Mouse (Mus musculus) liver, embryonic 14.5 days (tissue): ENCODE data around the gene Epb41l4b. TPM values are rescaled to one million over a fixed set of nuclear protein-coding genes. Genes with fewer than 3 reads are reported as not detected.

Source experiments
- ATAC-seq: fragments of 200-750 bp; cut with Nextera tagmentation; 2 replicates; pipeline ENCODE4 v1.8.0; 2017; ENCODE audit warnings: moderate number of reproducible peaks, mild to moderate bottlenecking, moderate library complexity; ENCODE audit not compliant: insufficient read depth
- DNase-seq, 3 experiments: peaks; one replicate each; pipeline ENCODE4 v3.0.0-alpha.2; 2012 to 2013; ENCODE audit warnings: low read depth in 3 of 3, low spot score in 3 of 3
- H3K27ac ChIP-seq: fragments of 300-500 bp; sonication (generic); 2 replicates; pipeline ENCODE4 v1.5.1; 2014; ENCODE audit warnings: moderate library complexity, mild to moderate bottlenecking, control low read depth, inconsistent platforms
- H3K27me3 ChIP-seq: fragments of 300-500 bp; sonication (generic); 2 replicates; pipeline ENCODE4 v1.6.1; 2014; ENCODE audit warnings: mild to moderate bottlenecking, low read length, moderate library complexity; ENCODE audit not compliant: control insufficient read depth, insufficient read depth
- H3K36me3 ChIP-seq: fragments of 300-500 bp; sonication (generic); replicated peaks from 2 replicates; pipeline ENCODE4 v1.6.1; 2014; ENCODE audit warnings: low read depth; ENCODE audit not compliant: control insufficient read depth, insufficient read depth
- H3K4me1 ChIP-seq, 2 experiments: fragments of 200-500 bp in 1 of 2; fragments of 300-500 bp in 1 of 2; sonication (generic) in 1 of 2; replicated peaks; 2 replicates each; pipeline ENCODE4 v1.6.1; 2012 to 2014; ENCODE audit warnings: antibody characterized with exemption in 1 of 2, inconsistent platforms in 1 of 2, low read length in 1 of 2; ENCODE audit not compliant: control insufficient read depth in 2 of 2, insufficient read depth in 2 of 2
- H3K4me2 ChIP-seq: fragments of 300-500 bp; sonication (generic); 2 replicates; pipeline ENCODE4 v1.6.1; 2014; ENCODE audit warnings: low read depth, mild to moderate bottlenecking, control low read depth, moderate library complexity
- H3K4me3 ChIP-seq, 2 experiments: fragments of 200-500 bp in 1 of 2; fragments of 300-500 bp in 1 of 2; sonication (generic) in 1 of 2; 2 replicates each; pipeline ENCODE4 v1.5.1; 2012 to 2014; ENCODE audit warnings: low read depth in 2 of 2, low read length in 2 of 2, mild to moderate bottlenecking in 2 of 2, control low read depth in 1 of 2, inconsistent platforms in 1 of 2, moderate library complexity in 1 of 2; ENCODE audit not compliant: insufficient read depth in 1 of 2
- H3K9ac ChIP-seq: fragments of 300-500 bp; sonication (generic); replicated peaks from 2 replicates; pipeline ENCODE4 v1.6.1; 2014; ENCODE audit warnings: mild to moderate bottlenecking, control low read depth, moderate library complexity
- H3K9me3 ChIP-seq: fragments of 300-500 bp; sonication (generic); 2 replicates; pipeline ENCODE4 v1.6.1; 2016; ENCODE audit warnings: low read length, mixed read lengths; ENCODE audit not compliant: control insufficient read depth
- CTCF ChIP-seq: IDR thresholded peaks from 2 replicates; pipeline ENCODE4 v1.5.1; 2016; ENCODE audit warnings: antibody characterized with exemption, low read depth, control low read depth
- EP300 ChIP-seq: IDR thresholded peaks from 2 replicates; pipeline ENCODE4 v1.6.1; 2016; ENCODE audit warnings: antibody characterized with exemption, low read depth
- WGBS: fragments of 180-500 bp; shearing (Covaris S2); extraction: QIAGEN DNeasy Blood & Tissue Kit; methylation state at CpG from one replicate; pipeline ENCODE4 v1.1.7; 2014; ENCODE audit not compliant: insufficient replicate concordance; 5-methylcytosine and 5-hydroxymethylcytosine counted together
- polyA plus RNA-seq, 2 experiments: library from polyadenylated mRNA; depleted of rRNA in 1 of 2; stranded (reverse) in 1 of 2; unstranded in 1 of 2; fragments of >200 nt; fragmentation: Nextera tagmentation in 1 of 2; extraction: Ambion mirVana in 1 of 2; gene quantifications; 2 replicates each; pipeline versions ENCODE4 v1.2.1 to v1.2.3; 2012 to 2014

The Epb41l4b gene
- polyA plus RNA-seq, 2 experiments, result 2.1 to 2.2 TPM

GRCm38 (mm10) chr4:56957518-56957917, 185.7 kb downstream of the Epb41l4b start:
- no peaks in the 10 kb centered on the region for H3K9me3 ChIP-seq
- H3K27me3 ChIP-seq, result no peaks in the 10 kb centered on the region
- ATAC-seq (no peak), DNase-seq (no peak)
- H3K4me2 ChIP-seq, result no peak overlapping the region
- TF ChIP-seq EP300 (no peak), CTCF (no peak)
- 25% methylated on average over 9 of the region's 9 CpGs for WGBS
- H3K27ac ChIP-seq, result no peak overlapping the region
- no peak overlapping the region for H3K4me3 ChIP-seq
- no peak overlapping the region for H3K9ac ChIP-seq
- no peaks in the 10 kb centered on the region for H3K36me3 ChIP-seq
- H3K4me1 ChIP-seq, result no peaks in the 10 kb centered on the region; a peak in 1 of 4 replicates

GRCm38 (mm10) chr4:56953235-56953634, 190.0 kb downstream of the Epb41l4b start:
- H3K4me2 ChIP-seq, result no peak overlapping the region
- no peaks in the 10 kb centered on the region for H3K9me3 ChIP-seq
- TF ChIP-seq CTCF, result no peak
- no peak for TF ChIP-seq EP300
- WGBS, result 48% methylated on average over 6 of the region's 6 CpGs
- H3K27ac ChIP-seq, result no peak overlapping the region
- H3K4me1 ChIP-seq, result peaks cover 2 to 6% of the 10 kb centered on the region in 2 experiments; a peak in 3 of 4 replicates
- DNase-seq, result no peak
- H3K4me3 ChIP-seq, result no peak overlapping the region
- no peaks in the 10 kb centered on the region for H3K36me3 ChIP-seq
- H3K9ac ChIP-seq, result no peak overlapping the region
- H3K27me3 ChIP-seq, result no peaks in the 10 kb centered on the region
- ATAC-seq, result no peak

- H3K4me2 ChIP-seq, result no peak overlapping the region
- no peak overlapping the region for H3K27ac ChIP-seq
- H3K4me1 ChIP-seq, result peaks cover 2 to 6% of the 10 kb centered on the region in 2 experiments
- no peaks in the 10 kb centered on the region for H3K27me3 ChIP-seq
- no peak overlapping the region for H3K9ac ChIP-seq
- no peaks in the 10 kb centered on the region for H3K9me3 ChIP-seq
- no peaks in the 10 kb centered on the region for H3K36me3 ChIP-seq
- ATAC-seq, result no peak
- no peak for DNase-seq
- TF ChIP-seq CTCF (no peak), EP300 (no peak)
- 67% methylated on average over 3 of the region's 3 CpGs for WGBS
- H3K4me3 ChIP-seq, result no peak overlapping the region
These were observed 191.5 kb downstream of the Epb41l4b start for GRCm38 (mm10) chr4:56951701-56952100.

- H3K9ac ChIP-seq, result no peak overlapping the region
- TF ChIP-seq CTCF (no peak), EP300 (no peak)
- no peaks in the 10 kb centered on the region for H3K36me3 ChIP-seq
- peaks cover 11% of the 10 kb centered on the region in 2 experiments for H3K4me1 ChIP-seq
- H3K9me3 ChIP-seq, result no peaks in the 10 kb centered on the region
- no peak overlapping the region for H3K27ac ChIP-seq
- ATAC-seq (no peak), DNase-seq (no peak)
- no peak overlapping the region for H3K4me3 ChIP-seq
- H3K27me3 ChIP-seq, result no peaks in the 10 kb centered on the region
- no peak overlapping the region for H3K4me2 ChIP-seq
- 33% methylated on average over 6 of the region's 6 CpGs for WGBS
These were observed 193.7 kb downstream of the Epb41l4b start for GRCm38 (mm10) chr4:56949494-56949893.

GRCm38 (mm10) chr4:56946641-56947640, 196.3 kb downstream of the Epb41l4b start, which contains the start of gene Tmem245:
Gene Tmem245, minus strand, starts transcription at chr4:56947437.
- Histone ChIP-seq H3K9ac (peak within 1 kb of the TSS; percentile 81), H3K27ac (peak within 1 kb of the TSS; percentile 37; the same call in 1 of the 2 replicates), H3K4me3 (peak within 1 kb of the TSS; percentile 73 to 94), H3K4me2 (peak within 1 kb of the TSS; percentile 99), H3K9me3 (no peaks in the 10 kb centered on the region), H3K36me3 (no peaks in the 10 kb centered on the region), H3K27me3 (no peaks in the 10 kb centered on the region), H3K4me1 (peaks cover 11 to 14% of the 10 kb centered on the region in 2 experiments)
- under 1% methylated on average over 106 of the region's 107 CpGs for WGBS
- TF ChIP-seq EP300 (no peak), CTCF (no peak)
- peak; percentile 94 for ATAC-seq
- peak; percentile 83 to 84 (median 84) for DNase-seq
